Mouse (Mus musculus): ENCODE measurements around the gene Olfr1375.
"Not testable (repeated sequence)": the region's sequence is repeated elsewhere in the genome, so short reads cannot be mapped to it uniquely, and the experiment has no call there.

Olfr1375 gene

DNA sequence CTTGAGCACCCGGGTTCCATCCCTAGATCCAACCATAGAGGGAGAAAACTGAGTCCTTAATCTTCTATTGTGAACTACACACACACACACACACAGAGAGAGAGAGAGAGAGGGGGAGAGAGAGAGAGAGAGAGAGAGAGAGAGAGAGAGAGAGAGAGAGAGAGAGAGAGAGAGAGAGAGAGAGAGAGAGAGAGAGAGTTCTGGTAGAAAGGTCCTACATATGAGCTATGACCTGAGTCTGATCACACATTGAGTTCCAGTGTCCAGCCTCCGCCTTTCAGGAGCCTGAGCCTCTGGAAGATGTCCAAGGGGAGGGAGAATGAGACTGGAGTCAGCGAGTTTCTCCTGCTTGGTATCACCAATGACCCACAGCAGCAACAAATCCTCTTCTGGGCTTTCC lies at the start of gene Olfr1375:
Gene Olfr1375, plus strand, starts transcription at position 301 of the 400 bp plus-strand sequence.
- DNase-seq (ENCODE audit: low spot score) = not testable (repeated sequence)

- DNase-seq (ENCODE audit: low spot score) = no peak
Measured at GRCm38 (mm10) chr11:51003296-51003695, 44.6 kb upstream of the Olfr1375 start, which contains the start of gene Olfr51. Olfr51 (plus strand) TSS chr11:51003596.

DNA sequence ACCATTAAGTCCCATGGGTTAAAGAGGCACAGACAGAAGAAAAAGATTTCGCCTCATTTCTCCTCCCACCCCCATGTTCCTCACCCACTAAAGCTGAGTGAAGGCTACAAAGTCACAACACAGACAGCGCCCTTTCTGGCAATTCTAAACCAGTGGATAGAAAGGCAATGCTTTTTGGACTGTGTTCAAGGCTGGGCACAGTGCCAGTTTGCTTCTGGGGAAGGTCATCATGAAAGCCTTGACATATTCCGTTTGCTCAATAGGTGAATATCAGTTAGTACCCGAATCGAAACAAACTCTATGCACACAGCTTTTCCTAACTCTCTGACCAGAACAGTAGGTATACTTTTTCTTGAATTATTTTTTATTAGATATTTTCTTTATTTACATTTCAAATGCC lies 36.1 kb upstream of the Olfr1375 start:
- no peak for DNase-seq (ENCODE audit: low spot score)

GRCm38 (mm10) chr11:51013936-51014335 lies 34.0 kb upstream of the Olfr1375 start, which contains the start of gene Olfr54:
Olfr54 (plus strand) TSS chr11:51014236.
- no peak for DNase-seq (ENCODE audit: low spot score)

GRCm38 (mm10) chr11:51016341-51016740 lies 31.6 kb upstream of the Olfr1375 start:
- no peak for DNase-seq (ENCODE audit: low spot score)

DNA sequence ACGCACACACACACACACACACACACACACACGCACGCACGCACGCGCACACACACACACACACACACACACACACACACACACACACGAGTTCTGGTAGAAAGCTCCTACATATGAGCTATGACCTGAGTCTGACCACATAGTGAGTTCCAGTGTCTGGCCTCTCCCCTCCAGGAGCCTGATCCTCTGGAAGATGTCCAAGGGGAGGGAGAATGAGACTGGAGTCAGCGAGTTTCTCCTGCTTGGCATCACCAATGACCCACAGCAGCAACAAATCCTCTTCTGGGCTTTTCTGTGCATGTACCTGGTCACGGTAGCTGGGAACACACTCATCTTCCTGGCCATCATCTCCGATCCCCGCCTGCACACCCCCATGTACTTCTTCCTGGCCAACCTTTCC lies 21.1 kb upstream of the Olfr1375 start:
- DNase-seq (ENCODE audit: low spot score) = not testable (repeated sequence)

DNA sequence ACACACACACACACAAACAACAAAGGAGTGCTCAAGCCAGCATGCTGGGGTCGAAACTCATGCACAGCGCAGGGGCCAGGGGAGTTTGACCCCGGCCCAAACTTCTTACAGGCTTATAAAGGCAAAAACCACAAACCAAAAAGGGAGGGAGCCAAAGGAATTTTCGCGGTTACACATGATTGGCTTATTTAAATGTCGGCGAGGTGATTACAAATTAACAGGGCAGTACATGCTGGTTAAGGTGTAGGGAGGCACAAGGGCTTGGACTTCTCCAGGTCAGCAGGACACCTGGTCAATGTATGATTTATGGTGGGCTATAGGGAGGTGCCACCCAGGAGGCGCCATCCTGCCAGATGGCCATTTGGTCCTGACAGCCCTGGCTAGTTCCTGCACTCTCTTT lies 18.5 kb upstream of the Olfr1375 start:
- not testable (repeated sequence) for DNase-seq (ENCODE audit: low spot score)

DNA sequence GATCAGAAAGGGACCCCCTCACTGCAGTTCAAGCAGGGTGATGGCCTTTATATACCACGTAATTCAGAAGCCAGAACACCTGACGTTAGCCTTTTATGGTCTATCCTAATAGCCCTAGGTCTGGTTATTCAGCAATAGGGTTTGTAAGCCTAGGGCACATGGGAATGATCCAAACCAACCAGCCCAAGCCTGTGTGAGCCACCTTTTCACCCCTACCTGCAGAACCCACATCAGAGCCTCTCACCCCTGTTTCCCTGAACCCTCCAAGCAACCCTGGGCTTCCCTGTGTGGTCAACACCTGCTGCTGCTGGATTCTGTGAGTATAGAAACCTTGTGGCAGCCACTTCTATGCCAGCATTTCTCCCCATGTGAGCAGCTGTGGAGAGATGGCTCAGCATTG lies 17.7 kb upstream of the Olfr1375 start:
- no peak for DNase-seq (ENCODE audit: low spot score)

DNA sequence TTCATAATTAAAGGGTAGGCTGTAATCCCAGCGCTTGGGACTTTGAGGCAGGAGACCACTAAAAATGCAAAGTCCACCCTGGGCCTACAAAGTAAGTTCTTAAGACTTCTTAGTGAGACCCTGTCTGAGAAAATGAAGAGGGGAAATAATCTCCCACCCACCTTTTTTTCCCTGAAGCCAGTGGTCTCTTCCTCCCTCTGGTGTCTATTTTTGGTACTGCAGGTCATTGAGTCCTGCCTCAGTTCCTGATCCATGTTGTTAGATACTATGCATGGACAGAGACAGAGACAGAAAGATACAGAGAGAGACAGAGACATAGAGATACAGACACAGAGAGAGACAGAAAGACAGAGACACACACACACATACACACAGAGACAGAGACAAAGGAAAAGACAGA lies 15.1 kb upstream of the Olfr1375 start:
- DNase-seq (ENCODE audit: low spot score) = peak; percentile 81

DNA sequence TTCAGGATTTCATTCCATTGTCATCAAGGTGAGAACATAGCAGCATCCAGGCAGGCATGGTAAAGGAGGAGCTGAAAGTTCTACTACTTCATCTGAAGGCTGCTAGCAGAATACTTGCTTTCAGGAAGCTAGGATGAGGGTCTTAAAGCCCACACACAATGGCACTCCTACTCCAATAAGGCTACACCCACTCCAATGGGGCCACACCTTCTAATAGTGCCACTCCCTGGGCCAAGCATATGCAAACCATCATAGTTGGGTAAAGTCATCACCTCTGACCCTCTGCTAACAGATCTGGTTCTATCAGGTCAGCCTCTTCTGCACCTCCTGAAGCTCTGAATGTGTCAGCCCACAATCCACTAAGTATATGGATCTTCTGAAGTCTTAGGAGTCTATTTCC lies 13.8 kb upstream of the Olfr1375 start:
- not testable (repeated sequence) for DNase-seq (ENCODE audit: low spot score)

GRCm38 (mm10) chr11:51035951-51036350 lies 12.0 kb upstream of the Olfr1375 start:
- DNase-seq (ENCODE audit: low spot score) = no peak

DNA sequence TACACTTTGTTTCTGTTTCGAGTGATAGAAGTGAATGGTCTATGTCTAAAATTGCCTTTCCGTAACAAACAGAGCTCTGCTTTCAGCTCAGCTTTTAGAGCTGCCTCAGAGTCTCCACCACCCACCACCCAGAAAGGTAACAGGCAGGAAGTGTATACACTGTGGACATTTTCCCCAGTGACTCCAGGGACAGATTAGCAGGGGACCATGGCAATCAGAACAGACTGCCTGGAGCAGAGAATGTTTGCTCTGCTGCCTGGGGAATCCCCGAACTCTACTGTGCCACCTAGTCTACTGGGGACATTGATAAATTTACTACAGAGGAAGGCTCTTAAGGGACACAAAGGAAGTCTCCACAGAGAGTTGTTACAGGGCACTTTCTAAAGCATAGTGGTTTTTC lies 3.1 kb upstream of the Olfr1375 start:
- DNase-seq (ENCODE audit: low spot score) = not testable (repeated sequence)

DNA sequence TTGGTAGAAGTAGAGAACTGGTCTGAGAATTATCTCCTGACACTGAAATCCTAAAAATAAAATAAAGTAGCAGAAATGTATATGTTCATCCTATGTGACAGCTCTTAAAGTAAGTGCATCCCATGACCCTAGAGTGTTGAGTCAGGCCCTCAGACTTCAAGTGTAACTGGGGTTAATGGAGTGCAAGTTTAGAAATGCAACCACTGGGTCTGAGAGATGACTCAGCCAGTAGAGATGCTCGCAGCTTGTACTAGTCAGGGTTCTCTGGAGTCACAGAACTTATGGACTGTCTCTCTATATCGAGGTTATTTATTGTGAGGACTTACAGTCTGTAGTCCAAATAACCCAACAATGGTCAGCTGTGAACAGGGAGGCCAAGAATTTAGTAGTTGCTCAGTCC lies 3.8 kb downstream of the Olfr1375 start:
- no peak for DNase-seq (ENCODE audit: low spot score)

- peak; percentile 19 for DNase-seq (ENCODE audit: low spot score)
Measured at GRCm38 (mm10) chr11:51053230-51053629, 5.3 kb downstream of the Olfr1375 start.

GRCm38 (mm10) chr11:51059151-51059571 lies 11.3 kb downstream of the Olfr1375 start, which contains the start of gene Zfp354a:
Zfp354a (plus strand) TSS chr11:51059257.
- peak; percentile 91 for DNase-seq (ENCODE audit: low spot score)

DNA sequence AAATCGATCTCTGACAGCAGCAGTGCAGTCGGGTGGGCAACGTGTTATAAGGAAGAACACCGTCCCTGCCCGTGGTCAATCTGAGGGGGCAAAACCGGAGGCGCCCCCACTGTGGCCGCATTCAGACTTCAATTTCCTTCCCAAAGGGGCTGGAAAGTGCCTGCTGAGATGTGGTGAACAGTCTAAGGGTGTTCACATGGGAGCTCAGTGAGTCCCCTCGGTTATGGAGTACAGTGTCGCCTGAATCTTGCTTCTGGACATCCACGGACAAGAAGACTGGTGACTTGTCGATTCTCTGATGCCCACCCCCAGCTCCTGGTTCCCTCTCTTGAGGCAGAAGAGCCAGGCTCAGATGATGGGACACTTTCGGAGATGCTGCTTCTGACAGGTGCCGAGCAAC lies 11.7 kb downstream of the Olfr1375 start:
- DNase-seq (ENCODE audit: low spot score) = no peak

GRCm38 (mm10) chr11:51060981-51061380 lies 13.1 kb downstream of the Olfr1375 start:
- no peak for DNase-seq (ENCODE audit: low spot score)

GRCm38 (mm10) chr11:51063276-51063675 lies 15.4 kb downstream of the Olfr1375 start:
- DNase-seq (ENCODE audit: low spot score) = no peak

DNA sequence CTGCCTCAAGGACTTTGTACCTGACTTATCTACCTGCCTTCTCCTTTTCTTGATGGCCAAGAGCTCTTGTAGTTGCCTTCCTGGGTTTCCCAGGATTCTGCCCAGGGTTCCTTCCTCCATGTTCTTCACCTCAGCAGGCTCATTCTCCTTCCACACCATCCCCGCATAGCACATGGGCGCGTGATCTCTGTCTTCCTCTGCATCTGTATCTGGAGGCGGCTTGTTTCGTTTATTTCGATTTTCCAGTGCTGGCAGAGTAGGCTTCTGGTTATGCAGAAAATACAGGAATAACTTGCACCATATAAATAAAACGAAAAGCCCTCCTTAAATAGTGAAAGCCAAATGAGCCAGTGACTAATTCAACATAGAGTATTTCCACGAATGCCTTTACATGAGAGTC lies 15.9 kb downstream of the Olfr1375 start:
- DNase-seq (ENCODE audit: low spot score) = no peak

DNA sequence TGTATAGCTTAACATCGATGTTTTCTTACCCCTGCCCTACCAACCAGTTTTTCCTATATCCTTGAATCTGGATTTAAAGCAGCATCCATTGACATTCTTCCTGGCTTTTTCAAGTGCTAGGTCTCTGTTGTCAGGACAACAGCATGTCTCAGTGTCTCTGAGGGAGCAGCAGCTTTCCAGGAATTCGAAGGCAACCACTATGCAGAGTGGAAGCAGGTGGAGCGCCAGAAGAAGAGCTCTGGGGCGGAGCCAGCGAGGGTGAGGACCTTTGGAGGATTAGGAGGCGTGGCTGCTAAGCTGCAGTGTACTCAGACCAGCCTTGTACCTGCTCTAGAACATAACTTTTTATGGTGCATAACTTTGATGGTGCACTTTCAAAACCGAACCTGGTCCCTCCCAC lies 36.6 kb downstream of the Olfr1375 start:
- DNase-seq (ENCODE audit: low spot score) = no peak

- DNase-seq (ENCODE audit: low spot score) = no peak
Measured at GRCm38 (mm10) chr11:51085269-51085668, 37.4 kb downstream of the Olfr1375 start.
